Mouse (Mus musculus): ENCODE results near the gene Ap1g2. TPM values are rescaled to one million over a fixed set of nuclear protein-coding genes. Genes with fewer than 3 reads are reported as not detected.

Ap1g2 gene
- polyA plus RNA-seq, 1 experiment from 2014 or later: 18.9 TPM

- peaks cover 34% of the 10 kb centered on the region for H3K4me1 ChIP-seq
- H3K36me3 ChIP-seq: peaks cover 3% of the 10 kb centered on the region; the same call in 1 of the 2 replicates
- no peaks in the 10 kb centered on the region for H3K9me3 ChIP-seq
- 60% methylated on average over 12 of the region's 12 CpGs for WGBS
- no peak for ATAC-seq (ENCODE audit: borderline replicate concordance, extremely low read depth, low FRiP score, low TSS enrichment)
- H3K27me3 ChIP-seq: no peaks in the 10 kb centered on the region
- H3K4me2 ChIP-seq: peak overlapping the region; percentile 67
- no peak overlapping the region for H3K27ac ChIP-seq
- H3K4me3 ChIP-seq: peak overlapping the region; percentile 72
- peak overlapping the region; percentile 66 for H3K9ac ChIP-seq
Observed at GRCm38 (mm10) chr14:55095671-55096070, 10.7 kb downstream of the Ap1g2 start.

GRCm38 (mm10) chr14:55095263-55095662, 11.1 kb downstream of the Ap1g2 start:
- H3K4me1 ChIP-seq: peaks cover 34% of the 10 kb centered on the region
- H3K27ac ChIP-seq: peak overlapping the region; percentile 73; the same call in 1 of the 2 replicates
- WGBS: 47% methylated on average over 9 of the region's 9 CpGs

GRCm38 (mm10) chr14:55094704-55095231, 11.6 kb downstream of the Ap1g2 start, which contains the start of gene Thtpa:
Thtpa (plus strand) TSS chr14:55094784.
- Histone ChIP-seq H3K4me1 (peaks cover 35% of the 10 kb centered on the region), H3K27ac (peak within 1 kb of the TSS; percentile 73), H3K27me3 (no peaks in the 10 kb centered on the region), H3K4me3 (peak within 1 kb of the TSS; percentile 72), H3K9ac (peak within 1 kb of the TSS; percentile 66), H3K4me2 (peak within 1 kb of the TSS; percentile 67), H3K36me3 (peaks cover 3% of the 10 kb centered on the region; the same call in 1 of the 2 replicates), H3K9me3 (no peaks in the 10 kb centered on the region)
- WGBS: under 1% methylated on average over 30 of the region's 30 CpGs
- peak; percentile 72 for ATAC-seq (ENCODE audit: borderline replicate concordance, extremely low read depth, low FRiP score, low TSS enrichment)

More at GRCm38 (mm10) chr14:55095263-55095662, 11.1 kb downstream of the Ap1g2 start:
- Histone ChIP-seq H3K4me2 (peak overlapping the region; percentile 67), H3K36me3 (peaks cover 3% of the 10 kb centered on the region; the same call in 1 of the 2 replicates), H3K9ac (peak overlapping the region; percentile 66), H3K9me3 (no peaks in the 10 kb centered on the region), H3K4me3 (peak overlapping the region; percentile 72), H3K27me3 (no peaks in the 10 kb centered on the region)
- ATAC-seq (ENCODE audit: borderline replicate concordance, extremely low read depth, low FRiP score, low TSS enrichment): no peak

GRCm38 (mm10) chr14:55093927-55094326, 12.5 kb downstream of the Ap1g2 start:
- Histone ChIP-seq H3K9me3 (no peaks in the 10 kb centered on the region), H3K4me2 (peak overlapping the region; percentile 67), H3K4me3 (peak overlapping the region; percentile 72; the same call in 1 of the 2 replicates), H3K9ac (no peak overlapping the region), H3K4me1 (peaks cover 37% of the 10 kb centered on the region), H3K36me3 (no peaks in the 10 kb centered on the region), H3K27me3 (no peaks in the 10 kb centered on the region), H3K27ac (no peak overlapping the region)
- no peak for ATAC-seq (ENCODE audit: borderline replicate concordance, extremely low read depth, low FRiP score, low TSS enrichment)
- WGBS: 45% methylated on average over 6 of the region's 6 CpGs

- H3K4me3 ChIP-seq: peak within 1 kb of the TSS; percentile 62
- H3K27ac ChIP-seq: peak within 1 kb of the TSS; percentile 81
- peak within 1 kb of the TSS; percentile 55 for H3K9ac ChIP-seq
- H3K9me3 ChIP-seq: no peaks in the 10 kb centered on the region
- H3K4me2 ChIP-seq: peak within 1 kb of the TSS; percentile 77
- no peaks in the 10 kb centered on the region for H3K27me3 ChIP-seq
- ATAC-seq (ENCODE audit: borderline replicate concordance, extremely low read depth, low FRiP score, low TSS enrichment): peak; percentile 85
- H3K36me3 ChIP-seq: no peaks in the 10 kb centered on the region
- 1% methylated on average over 34 of the region's 34 CpGs for WGBS
- peaks cover 27% of the 10 kb centered on the region for H3K4me1 ChIP-seq
Observed at GRCm38 (mm10) chr14:55092011-55092577, 14.3 kb downstream of the Ap1g2 start, which contains the start of gene Zfhx2. Zfhx2 (minus strand) TSS chr14:55092324.

- Histone ChIP-seq H3K27me3 (no peaks in the 10 kb centered on the region), H3K4me1 (peaks cover 21% of the 10 kb centered on the region), H3K27ac (no peak overlapping the region), H3K36me3 (no peaks in the 10 kb centered on the region), H3K9ac (peak overlapping the region; percentile 55), H3K4me2 (peak overlapping the region; percentile 77), H3K4me3 (peak overlapping the region; percentile 62), H3K9me3 (no peaks in the 10 kb centered on the region)
- WGBS: 4% methylated on average over 34 of the region's 34 CpGs
- ATAC-seq (ENCODE audit: borderline replicate concordance, extremely low read depth, low FRiP score, low TSS enrichment): peak; percentile 17; the same call in 1 of the 2 replicates
Observed at GRCm38 (mm10) chr14:55091209-55091865, 15.1 kb downstream of the Ap1g2 start.

GRCm38 (mm10) chr14:55089199-55089947, 17.0 kb downstream of the Ap1g2 start:
- Histone ChIP-seq H3K27ac (no peak overlapping the region; the same call in 1 of the 2 replicates), H3K36me3 (no peaks in the 10 kb centered on the region), H3K4me1 (peaks cover 13% of the 10 kb centered on the region), H3K4me3 (no peak overlapping the region), H3K27me3 (no peaks in the 10 kb centered on the region), H3K4me2 (0 out of 2 replicates have a peak overlapping the region, but pooled peaks have one; percentile 3), H3K9ac (no peak overlapping the region), H3K9me3 (no peaks in the 10 kb centered on the region)
- ATAC-seq (ENCODE audit: borderline replicate concordance, extremely low read depth, low FRiP score, low TSS enrichment): no peak
- WGBS: 56% methylated on average over 13 of the region's 13 CpGs

GRCm38 (mm10) chr14:55086009-55086514, 20.3 kb downstream of the Ap1g2 start:
- no peak for ATAC-seq (ENCODE audit: borderline replicate concordance, extremely low read depth, low FRiP score, low TSS enrichment)
- Histone ChIP-seq H3K27ac (no peak overlapping the region), H3K4me3 (no peak overlapping the region), H3K4me2 (no peak overlapping the region), H3K36me3 (no peaks in the 10 kb centered on the region), H3K9me3 (no peaks in the 10 kb centered on the region), H3K4me1 (peaks cover 6% of the 10 kb centered on the region; the same call in 1 of the 2 replicates), H3K9ac (no peak overlapping the region), H3K27me3 (no peaks in the 10 kb centered on the region)
- 82% methylated on average over 6 of the region's 6 CpGs for WGBS

GRCm38 (mm10) chr14:55085324-55086008, 20.9 kb downstream of the Ap1g2 start:
- no peak overlapping the region for H3K27ac ChIP-seq
- no peaks in the 10 kb centered on the region for H3K9me3 ChIP-seq
- no peak overlapping the region for H3K9ac ChIP-seq
- WGBS: 61% methylated on average over 9 of the region's 9 CpGs
- 0 out of 2 replicates have a peak, but pooled peaks cover 3% of the 10 kb centered on the region for H3K4me1 ChIP-seq
- no peak overlapping the region for H3K4me2 ChIP-seq
- H3K27me3 ChIP-seq: no peaks in the 10 kb centered on the region
- ATAC-seq (ENCODE audit: borderline replicate concordance, extremely low read depth, low FRiP score, low TSS enrichment): no peak
- H3K4me3 ChIP-seq: no peak overlapping the region
- H3K36me3 ChIP-seq: no peaks in the 10 kb centered on the region

- H3K4me3 ChIP-seq: no peak overlapping the region
- H3K4me2 ChIP-seq: no peak overlapping the region
- 58% methylated on average over 6 of the region's 6 CpGs for WGBS
- no peak for ATAC-seq (ENCODE audit: borderline replicate concordance, extremely low read depth, low FRiP score, low TSS enrichment)
- no peaks in the 10 kb centered on the region for H3K9me3 ChIP-seq
- H3K4me1 ChIP-seq: peaks cover 6% of the 10 kb centered on the region; the same call in 1 of the 2 replicates
- H3K9ac ChIP-seq: no peak overlapping the region
- peaks cover 6% of the 10 kb centered on the region; the same call in 1 of the 2 replicates for H3K27me3 ChIP-seq
- H3K36me3 ChIP-seq: no peaks in the 10 kb centered on the region
- H3K27ac ChIP-seq: no peak overlapping the region
Observed at GRCm38 (mm10) chr14:55083481-55083880, 22.9 kb downstream of the Ap1g2 start.

- no peaks in the 10 kb centered on the region for H3K9me3 ChIP-seq
- peaks cover 23% of the 10 kb centered on the region for H3K27me3 ChIP-seq
- no peak overlapping the region for H3K9ac ChIP-seq
- ATAC-seq (ENCODE audit: borderline replicate concordance, extremely low read depth, low FRiP score, low TSS enrichment): no peak
- no peak overlapping the region for H3K27ac ChIP-seq
- WGBS: 35% methylated on average over 5 of the region's 5 CpGs
- H3K4me2 ChIP-seq: no peak overlapping the region
- H3K4me1 ChIP-seq: peaks cover 10% of the 10 kb centered on the region; the same call in 1 of the 2 replicates
- no peak overlapping the region for H3K4me3 ChIP-seq
- H3K36me3 ChIP-seq: no peaks in the 10 kb centered on the region
Observed at GRCm38 (mm10) chr14:55081105-55081504, 25.3 kb downstream of the Ap1g2 start.
